ENCODE assay signal across 7 mouse cellular contexts in the genomic region with DNA sequence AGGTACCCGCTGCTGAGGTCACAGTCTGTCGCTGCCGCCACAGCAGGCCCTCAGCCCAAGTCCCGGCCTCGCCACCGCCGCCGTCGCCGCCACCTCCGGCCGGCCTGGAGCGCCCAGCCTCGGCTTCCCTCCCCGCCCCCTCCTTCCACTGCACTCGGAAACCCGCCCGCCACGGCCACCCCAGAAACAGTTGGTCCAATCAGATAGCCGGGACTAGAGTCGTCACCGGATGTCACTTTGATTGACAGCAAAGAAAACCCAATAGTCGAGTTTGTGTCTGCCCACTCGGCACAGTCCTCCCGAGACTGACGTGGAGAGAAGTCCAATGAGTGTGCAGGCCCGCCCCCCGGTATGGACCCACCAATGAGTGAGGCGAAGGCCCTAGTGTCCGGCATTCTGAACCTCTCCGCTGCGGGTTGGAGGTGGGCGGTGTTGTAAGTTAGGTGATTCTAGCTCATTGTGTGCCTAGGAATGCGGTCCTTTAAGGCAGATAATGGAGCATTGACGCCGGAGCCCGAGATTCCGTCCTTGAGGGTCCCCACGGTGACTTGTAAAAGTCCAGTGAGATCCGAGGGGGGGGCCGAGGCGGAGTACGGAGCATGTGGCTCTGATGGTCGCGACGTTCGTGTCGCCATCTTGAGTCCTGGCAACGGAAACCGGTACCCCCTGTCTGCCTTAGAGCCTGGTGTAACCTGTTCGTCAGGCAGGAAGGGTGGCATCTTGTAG. TPM values are rescaled to one million over a fixed set of nuclear protein-coding genes. Genes with fewer than 3 reads are reported as not detected.
A peak's percentile ranks its signal among the peaks of the same experiment; 100 is the strongest.
DNase-seq lines count a peak whose midpoint lies in the region; ATAC-seq lines count a peak whose summit lies in the region.

Gene Nfe2l1, minus strand, starts transcription at position 156 of the 726 bp plus-strand sequence.

- H3K9me3 ChIP-seq in intestine, embryonic 15.5 days = no peaks in the 10 kb centered on the region
- H3K9me3 ChIP-seq in midbrain, embryonic 10.5 days (replicated peaks) = no peaks in the 10 kb centered on the region

- peak within 1 kb of the TSS; percentile 75 for H3K4me2 ChIP-seq in intestine, embryonic 15.5 days (replicated peaks)

- peak; percentile 99 for DNase-seq in adrenal gland, adult 2 months
- peak; percentile 98 for DNase-seq in embryo, embryonic 11.5 days (ENCODE audit: low read depth, low spot score)
- peak; percentile 93 to 98 for DNase-seq in gastrocnemius, postnatal 36 days
- DNase-seq in left cerebral cortex, postnatal 25 days (ENCODE audit: low spot score in 2 of 2) = peak; percentile 99 to 100
- peak; percentile 98 for DNase-seq in midbrain, embryonic 10.5 days (ENCODE audit: low spot score)
- DNase-seq in right cerebral cortex, postnatal 4 days = peak; percentile 92

- H3K27me3 ChIP-seq in intestine, embryonic 15.5 days (replicated peaks) = no peaks in the 10 kb centered on the region
- no peaks in the 10 kb centered on the region for H3K27me3 ChIP-seq in midbrain, embryonic 10.5 days (ENCODE audit: low read depth, poor library complexity, severe bottlenecking)

- intact Hi-C loops in gastrocnemius, postnatal 36 days (cut with DNase I) = no loop called here
- intact Hi-C loops in left cerebral cortex, postnatal 25 days (cut with DNase I) = no loop called here

- peak within 1 kb of the TSS; percentile 98 for H3K27ac ChIP-seq in intestine, embryonic 15.5 days
- peak within 1 kb of the TSS; percentile 97 for H3K27ac ChIP-seq in midbrain, embryonic 10.5 days (replicated peaks)

- peaks cover 37% of the 10 kb centered on the region for H3K4me1 ChIP-seq in intestine, embryonic 15.5 days (replicated peaks)
- H3K4me1 ChIP-seq in midbrain, embryonic 10.5 days = peaks cover 53% of the 10 kb centered on the region

- peak within 1 kb of the TSS; percentile 92 for H3K9ac ChIP-seq in intestine, embryonic 15.5 days

- H3K4me3 ChIP-seq in intestine, embryonic 15.5 days (replicated peaks) = peak within 1 kb of the TSS; percentile 81
- H3K4me3 ChIP-seq in midbrain, embryonic 10.5 days = peak within 1 kb of the TSS; percentile 92

- ATAC-seq in intestine, embryonic 15.5 days = peak; percentile 98

- H3K36me3 ChIP-seq in intestine, embryonic 15.5 days = peaks cover 11% of the 10 kb centered on the region; the same call in 1 of the 2 replicates
- H3K36me3 ChIP-seq in midbrain, embryonic 10.5 days = peaks cover 32% of the 10 kb centered on the region

- 0% methylated on average over 51 of the region's 51 CpGs for WGBS in intestine, embryonic 15.5 days
- under 1% methylated on average over 51 of the region's 51 CpGs for WGBS in midbrain, embryonic 10.5 days

RNA-seq across cellular contexts. Expression of gene Nfe2l1, which starts in this region (rescaled TPM):
- 100 to 1,000 TPM; 497 to 817 TPM for total RNA-seq in adrenal gland, adult 2 months (2021)
- polyA plus RNA-seq in adrenal gland, adult 2 months (2012; rRNA removed) = 504 and 806 TPM in 2 replicates
- 100 to 1,000 TPM; 374 to 411 TPM for total RNA-seq in gastrocnemius, postnatal 36 days (2021)
- polyA plus RNA-seq in intestine, embryonic 15.5 days (2015; fragmentation: Nextera tagmentation; extraction: Ambion mirVana) = 50.4 and 52.6 TPM in 2 replicates
- total RNA-seq in left cerebral cortex, postnatal 25 days (2021) = 100 to 1,000 TPM; 258 to 264 TPM
- 71.9 and 78.0 TPM in 2 replicates for polyA plus RNA-seq in midbrain, embryonic 10.5 days (2016; fragmentation: Nextera tagmentation; extraction: Ambion mirVana)

Comparison
In these comparisons a context has a peak if more than half of its experiments do, and no peak if none do; other contexts are left out.
1. Peak in every context shown above with its lines: DNase-seq, ATAC-seq, H3K4me3 ChIP-seq and H3K27ac ChIP-seq.